Mouse (Mus musculus): ENCODE results near the gene Rasa3. TPM values are rescaled to one million over a fixed set of nuclear protein-coding genes. Genes with fewer than 3 reads are reported as not detected.

Rasa3 gene
- total RNA-seq, 1 experiment from 2014 or later: 104 TPM

GRCm38 (mm10) chr8:13608946-13609345 is 68.5 kb downstream of the Rasa3 start:
- ATAC-seq (replicated peaks in 1 of 2; ENCODE audit: insufficient read depth in 1 of 2, low FRiP score in 2 of 2, low TSS enrichment in 1 of 2, low read depth in 1 of 2, poor library complexity in 2 of 2, severe bottlenecking in 2 of 2): no peak

- no peak for ATAC-seq (replicated peaks in 1 of 2; ENCODE audit: insufficient read depth in 1 of 2, low FRiP score in 2 of 2, low TSS enrichment in 1 of 2, low read depth in 1 of 2, poor library complexity in 2 of 2, severe bottlenecking in 2 of 2)
These were observed 71.4 kb downstream of the Rasa3 start for GRCm38 (mm10) chr8:13605920-13606480.

GRCm38 (mm10) chr8:13602621-13603020 is 74.8 kb downstream of the Rasa3 start:
- ATAC-seq (replicated peaks in 1 of 2; ENCODE audit: insufficient read depth in 1 of 2, low FRiP score in 2 of 2, low TSS enrichment in 1 of 2, low read depth in 1 of 2, poor library complexity in 2 of 2, severe bottlenecking in 2 of 2): no peak

GRCm38 (mm10) chr8:13601166-13601565 is 76.2 kb downstream of the Rasa3 start:
- peak; percentile 62 to 68 for ATAC-seq (replicated peaks in 1 of 2; ENCODE audit: insufficient read depth in 1 of 2, low FRiP score in 2 of 2, low TSS enrichment in 1 of 2, low read depth in 1 of 2, poor library complexity in 2 of 2, severe bottlenecking in 2 of 2)

GRCm38 (mm10) chr8:13600716-13601115 is 76.7 kb downstream of the Rasa3 start:
- ATAC-seq (replicated peaks in 1 of 2; ENCODE audit: insufficient read depth in 1 of 2, low FRiP score in 2 of 2, low TSS enrichment in 1 of 2, low read depth in 1 of 2, poor library complexity in 2 of 2, severe bottlenecking in 2 of 2): no peak

- ATAC-seq (replicated peaks in 1 of 2; ENCODE audit: insufficient read depth in 1 of 2, low FRiP score in 2 of 2, low TSS enrichment in 1 of 2, low read depth in 1 of 2, poor library complexity in 2 of 2, severe bottlenecking in 2 of 2): peak; percentile 72 to 79
These were observed 77.2 kb downstream of the Rasa3 start for GRCm38 (mm10) chr8:13600204-13600603.

GRCm38 (mm10) chr8:13597777-13598176 is 79.6 kb downstream of the Rasa3 start:
- ATAC-seq (replicated peaks in 1 of 2; ENCODE audit: insufficient read depth in 1 of 2, low FRiP score in 2 of 2, low TSS enrichment in 1 of 2, low read depth in 1 of 2, poor library complexity in 2 of 2, severe bottlenecking in 2 of 2): no peak

GRCm38 (mm10) chr8:13595861-13596260 is 81.5 kb downstream of the Rasa3 start:
- ATAC-seq (replicated peaks in 1 of 2; ENCODE audit: insufficient read depth in 1 of 2, low FRiP score in 2 of 2, low TSS enrichment in 1 of 2, low read depth in 1 of 2, poor library complexity in 2 of 2, severe bottlenecking in 2 of 2): no peak

- ATAC-seq (replicated peaks in 1 of 2; ENCODE audit: insufficient read depth in 1 of 2, low FRiP score in 2 of 2, low TSS enrichment in 1 of 2, low read depth in 1 of 2, poor library complexity in 2 of 2, severe bottlenecking in 2 of 2): peak; percentile 90 to 94
These were observed 82.5 kb downstream of the Rasa3 start for GRCm38 (mm10) chr8:13594884-13595323.

GRCm38 (mm10) chr8:13593340-13593739 is 84.1 kb downstream of the Rasa3 start:
- ATAC-seq (replicated peaks in 1 of 2; ENCODE audit: insufficient read depth in 1 of 2, low FRiP score in 2 of 2, low TSS enrichment in 1 of 2, low read depth in 1 of 2, poor library complexity in 2 of 2, severe bottlenecking in 2 of 2): no peak

- no peak for ATAC-seq (replicated peaks in 1 of 2; ENCODE audit: insufficient read depth in 1 of 2, low FRiP score in 2 of 2, low TSS enrichment in 1 of 2, low read depth in 1 of 2, poor library complexity in 2 of 2, severe bottlenecking in 2 of 2)
These were observed 86.2 kb downstream of the Rasa3 start for GRCm38 (mm10) chr8:13591246-13591645.

- ATAC-seq (replicated peaks in 1 of 2; ENCODE audit: insufficient read depth in 1 of 2, low FRiP score in 2 of 2, low TSS enrichment in 1 of 2, low read depth in 1 of 2, poor library complexity in 2 of 2, severe bottlenecking in 2 of 2): no peak
These were observed 88.3 kb downstream of the Rasa3 start for GRCm38 (mm10) chr8:13589071-13589470.

- ATAC-seq (replicated peaks in 1 of 2; ENCODE audit: insufficient read depth in 1 of 2, low FRiP score in 2 of 2, low TSS enrichment in 1 of 2, low read depth in 1 of 2, poor library complexity in 2 of 2, severe bottlenecking in 2 of 2): no peak
These were observed 92.8 kb downstream of the Rasa3 start for GRCm38 (mm10) chr8:13584652-13585051.

- ATAC-seq (replicated peaks in 1 of 2; ENCODE audit: insufficient read depth in 1 of 2, low FRiP score in 2 of 2, low TSS enrichment in 1 of 2, low read depth in 1 of 2, poor library complexity in 2 of 2, severe bottlenecking in 2 of 2): no peak
These were observed 99.5 kb downstream of the Rasa3 start for GRCm38 (mm10) chr8:13577869-13578268.

- ATAC-seq (replicated peaks in 1 of 2; ENCODE audit: insufficient read depth in 1 of 2, low FRiP score in 2 of 2, low TSS enrichment in 1 of 2, low read depth in 1 of 2, poor library complexity in 2 of 2, severe bottlenecking in 2 of 2): no peak
These were observed 105.4 kb downstream of the Rasa3 start for GRCm38 (mm10) chr8:13571999-13572398.

GRCm38 (mm10) chr8:13562118-13562517 is 115.3 kb downstream of the Rasa3 start, which contains the start of gene 1700029H14Rik:
Gene 1700029H14Rik (minus strand): TSS chr8:13562461.
- peak; percentile 88 to 90 for ATAC-seq (replicated peaks in 1 of 2; ENCODE audit: insufficient read depth in 1 of 2, low FRiP score in 2 of 2, low TSS enrichment in 1 of 2, low read depth in 1 of 2, poor library complexity in 2 of 2, severe bottlenecking in 2 of 2)

GRCm38 (mm10) chr8:13557526-13557925 is 119.9 kb downstream of the Rasa3 start:
- ATAC-seq (replicated peaks in 1 of 2; ENCODE audit: insufficient read depth in 1 of 2, low FRiP score in 2 of 2, low TSS enrichment in 1 of 2, low read depth in 1 of 2, poor library complexity in 2 of 2, severe bottlenecking in 2 of 2): no peak

GRCm38 (mm10) chr8:13551574-13551830 is 125.9 kb downstream of the Rasa3 start:
- no peak for ATAC-seq (replicated peaks in 1 of 2; ENCODE audit: insufficient read depth in 1 of 2, low FRiP score in 2 of 2, low TSS enrichment in 1 of 2, low read depth in 1 of 2, poor library complexity in 2 of 2, severe bottlenecking in 2 of 2)

GRCm38 (mm10) chr8:13550718-13551573 is 126.5 kb downstream of the Rasa3 start:
- peak; percentile 86 to 87 for ATAC-seq (replicated peaks in 1 of 2; ENCODE audit: insufficient read depth in 1 of 2, low FRiP score in 2 of 2, low TSS enrichment in 1 of 2, low read depth in 1 of 2, poor library complexity in 2 of 2, severe bottlenecking in 2 of 2)
